Mouse (Mus musculus) hindbrain, postnatal 0 days (tissue): ENCODE results near the gene Ncapg. TPM values are rescaled to one million over a fixed set of nuclear protein-coding genes. Genes with fewer than 3 reads are reported as not detected.

Experiments used
- ATAC-seq: fragments of 200-750 bp; cut with Nextera tagmentation; 2 replicates; pipeline ENCODE4 v1.8.0; 2017; ENCODE audit warnings: mild to moderate bottlenecking, moderate TSS enrichment, moderate library complexity
- DNase-seq: peaks from one replicate; pipeline ENCODE4 v3.0.0-alpha.2; 2015; ENCODE audit warnings: low spot score
- H3K27ac ChIP-seq: fragments of 300-500 bp; sonication (generic); 2 replicates; pipeline ENCODE4 v1.5.1; 2014; ENCODE audit warnings: mild to moderate bottlenecking
- H3K27me3 ChIP-seq: fragments of 300-500 bp; sonication (generic); 2 replicates; pipeline ENCODE4 v1.6.1; 2014; ENCODE audit warnings: low read length, mixed read lengths; ENCODE audit not compliant: insufficient read depth
- H3K36me3 ChIP-seq: fragments of 300-500 bp; sonication (generic); 2 replicates; pipeline ENCODE4 v1.6.1; 2014; ENCODE audit warnings: low read length, mixed read lengths; ENCODE audit not compliant: insufficient read depth
- H3K4me1 ChIP-seq: fragments of 300-500 bp; sonication (generic); 2 replicates; pipeline ENCODE4 v1.6.1; 2014; ENCODE audit warnings: antibody characterized with exemption, low read length, mixed read lengths; ENCODE audit not compliant: insufficient read depth
- H3K4me2 ChIP-seq: fragments of 300-500 bp; sonication (generic); 2 replicates; pipeline ENCODE4 v1.6.1; 2014; ENCODE audit warnings: low read depth, mild to moderate bottlenecking, low read length, moderate library complexity, mixed read lengths
- H3K4me3 ChIP-seq: fragments of 300-500 bp; sonication (generic); 2 replicates; pipeline ENCODE4 v1.5.1; 2014; ENCODE audit warnings: low read length
- H3K9ac ChIP-seq: fragments of 300-500 bp; sonication (generic); replicated peaks from 2 replicates; pipeline ENCODE4 v1.6.1; 2014; ENCODE audit warnings: mild to moderate bottlenecking, low read length, moderate library complexity, mixed read lengths
- H3K9me3 ChIP-seq: fragments of 300-500 bp; sonication (generic); 2 replicates; pipeline ENCODE4 v1.6.1; 2016; ENCODE audit warnings: low read length, mixed read lengths
- CTCF ChIP-seq: IDR thresholded peaks from 2 replicates; pipeline ENCODE4 v1.5.1; 2016; ENCODE audit warnings: antibody characterized with exemption, control low read depth, low read depth
- WGBS: fragments of 180-500 bp; shearing (Covaris S2); extraction: QIAGEN DNeasy Blood & Tissue Kit; methylation state at CpG from one replicate; pipeline ENCODE4 v1.1.7; 2014; 5-methylcytosine and 5-hydroxymethylcytosine counted together
- polyA plus RNA-seq: library from polyadenylated mRNA; unstranded; fragments of >200 nt; fragmentation: Nextera tagmentation; extraction: Ambion mirVana; gene quantifications from 2 replicates; pipeline ENCODE4 v1.2.1, GENCODE M21; 2015
- total RNA-seq: library from RNA; depleted of rRNA; stranded (reverse); fragments of >200 nt; gene quantifications from 2 replicates; pipeline ENCODE4 v1.2.3, GENCODE M21; 2014; rRNA removed

The Ncapg gene
- total and polyA plus RNA-seq, 2 experiments from 2014 or later, result 6.4 to 6.5 TPM

DNA sequence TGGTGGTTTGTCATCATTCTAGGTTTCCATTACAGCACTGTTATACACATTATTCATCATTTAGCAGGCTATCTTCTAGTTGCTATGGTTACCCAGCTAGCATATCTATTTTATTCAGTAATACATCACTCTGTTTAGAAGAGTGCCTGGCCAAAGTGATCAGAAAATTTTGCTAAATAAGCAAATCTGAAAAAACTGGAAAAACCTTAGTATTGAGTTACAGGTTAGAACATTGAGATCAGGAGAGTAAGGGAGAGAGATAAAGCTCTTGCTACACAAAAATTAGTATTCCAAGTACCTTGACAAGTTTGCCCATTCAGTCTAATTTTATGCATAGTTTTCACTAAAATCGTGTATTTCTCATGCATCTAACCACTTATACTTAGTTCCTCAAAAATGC lies 68.2 kb downstream of the Ncapg start:
- TF ChIP-seq CTCF, result no peak
- H3K27ac ChIP-seq, result no peak overlapping the region
- H3K27me3 ChIP-seq, result no peaks in the 10 kb centered on the region
- H3K9ac ChIP-seq, result no peak overlapping the region
- no peak overlapping the region for H3K4me2 ChIP-seq
- DNase-seq, result no peak
- no peaks in the 10 kb centered on the region for H3K9me3 ChIP-seq
- H3K4me1 ChIP-seq, result no peaks in the 10 kb centered on the region
- 93% methylated on average over 1 of the region's 1 CpGs for WGBS
- no peak for ATAC-seq
- H3K4me3 ChIP-seq, result no peak overlapping the region
- H3K36me3 ChIP-seq, result 0 out of 2 replicates have a peak, but pooled peaks cover 3% of the 10 kb centered on the region

Other genes with a start within 250 kb of the Ncapg start
- 56.4 and 58.1 TPM in 2 replicates for gene Qdpr, start 219.7 kb upstream of the Ncapg start, total RNA-seq
- 160 and 165 TPM in 2 replicates for gene Qdpr, start 219.7 kb upstream of the Ncapg start, polyA plus RNA-seq
- gene Clrn2, start 216.2 kb upstream of the Ncapg start, total RNA-seq, result not detected in 2 replicates
- gene Clrn2, start 216.2 kb upstream of the Ncapg start, polyA plus RNA-seq, result 0.32 and 0.36 TPM in 2 replicates
- gene Lap3, start 176.5 kb upstream of the Ncapg start, total RNA-seq, result 21.9 and 24.3 TPM in 2 replicates
- gene Lap3, start 176.5 kb upstream of the Ncapg start, polyA plus RNA-seq, result 36.2 and 36.5 TPM in 2 replicates
- 27.7 and 71.0 TPM in 2 replicates for gene Med28, start 149.7 kb upstream of the Ncapg start, total RNA-seq
- 222 and 232 TPM in 2 replicates for gene Med28, start 149.7 kb upstream of the Ncapg start, polyA plus RNA-seq
- 15.1 and 16.2 TPM in 2 replicates for gene Fam184b, start 30.3 kb upstream of the Ncapg start, total RNA-seq
- 14.8 and 15.3 TPM in 2 replicates for gene Fam184b, start 30.3 kb upstream of the Ncapg start, polyA plus RNA-seq
- gene Lcorl, start 187.7 kb downstream of the Ncapg start, total RNA-seq, result 34.2 and 37.8 TPM in 2 replicates
- 44.5 and 45.0 TPM in 2 replicates for gene Lcorl, start 187.7 kb downstream of the Ncapg start, polyA plus RNA-seq